Comparison of ENCODE assay signal across 8 mouse cellular contexts in the genomic region with DNA sequence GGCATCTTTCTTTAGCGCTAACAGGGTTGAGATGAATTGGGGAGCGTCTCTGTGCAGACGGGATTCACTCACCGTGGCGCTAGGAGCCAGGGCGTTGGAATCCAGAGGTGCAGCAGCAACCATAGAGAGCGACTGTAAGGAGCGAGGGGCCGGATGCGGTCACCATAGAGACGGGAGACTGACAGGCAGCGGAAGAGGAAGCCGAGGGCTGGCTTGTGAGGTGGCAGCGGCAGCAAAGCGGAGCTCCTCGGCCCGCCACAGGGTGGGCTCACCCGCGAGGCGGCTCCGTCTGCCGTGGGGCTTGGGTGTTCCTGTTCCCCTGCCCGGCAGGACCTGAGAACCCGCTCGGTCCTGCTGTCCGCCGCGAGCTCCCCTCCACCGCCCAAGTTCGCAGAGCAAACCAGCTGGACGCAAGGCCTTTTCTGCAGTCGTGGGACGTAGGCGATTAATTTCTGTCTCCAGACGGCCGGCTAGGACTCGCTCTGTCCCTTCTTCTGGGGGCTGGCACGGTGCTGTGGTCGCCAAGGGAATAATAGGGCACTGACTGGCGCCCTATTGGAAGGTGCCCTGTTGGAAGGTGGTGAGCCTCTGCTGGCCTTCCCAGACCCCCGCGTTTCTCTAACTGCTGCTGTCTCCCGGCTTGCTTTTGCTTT. TPM values are rescaled to one million over a fixed set of nuclear protein-coding genes. Genes with fewer than 3 reads are reported as not detected.
DNase-seq lines count a peak whose midpoint lies in the region; ATAC-seq and TF ChIP-seq lines count a peak whose summit lies in the region.

A gene (plus strand): TSS at position 195 of the 653 bp plus-strand sequence.

- intact Hi-C loops in left cerebral cortex, adult 2 months (cut with DNase I): loop anchor here (1.0 to 5.0 kb wide), 2 partner anchors 10 to 104 kb away; no protein-coding TSS in a partner anchor

- peak within 1 kb of the TSS; percentile 58 for H3K4me3 ChIP-seq in hindbrain, embryonic 14.5 days (replicated peaks; ENCODE audit: low read length)
- peak within 1 kb of the TSS; percentile 80 for H3K4me3 ChIP-seq in left cerebral cortex, adult 2 months

- peaks cover 13% of the 10 kb centered on the region for H3K4me1 ChIP-seq in hindbrain, embryonic 14.5 days (replicated peaks; ENCODE audit: control insufficient read depth, insufficient read depth, low read length)

- H3K9ac ChIP-seq in hindbrain, embryonic 14.5 days: peak within 1 kb of the TSS; percentile 75

- peak within 1 kb of the TSS; percentile 75 for H3K4me2 ChIP-seq in hindbrain, embryonic 14.5 days (replicated peaks)

- peak; percentile 89 for ATAC-seq in hindbrain, embryonic 14.5 days (ENCODE audit: low FRiP score)
- ATAC-seq in megakaryocyte, adult 5-6 weeks (ENCODE audit: poor library complexity, severe bottlenecking): peak; percentile 97

- H3K36me3 ChIP-seq in hindbrain, embryonic 14.5 days (replicated peaks; ENCODE audit: control insufficient read depth, insufficient read depth): peaks cover 34% of the 10 kb centered on the region

- no peak; the same call in 1 of the 2 replicates for TF ChIP-seq CTCF in left cerebral cortex, adult 2 months (IDR thresholded peaks at IDR 0.05)

- H3K27me3 ChIP-seq in hindbrain, embryonic 14.5 days (ENCODE audit: control insufficient read depth, insufficient read depth, low read length): no peaks in the 10 kb centered on the region

- WGBS in hindbrain, embryonic 14.5 days: under 1% methylated on average over 41 of the region's 43 CpGs

- H3K9me3 ChIP-seq in hindbrain, embryonic 14.5 days (ENCODE audit: control insufficient read depth, low read length): no peaks in the 10 kb centered on the region

- peak; percentile 91 for DNase-seq in ZHBTc4 (ENCODE audit: low read depth, low spot score)
- peak; percentile 85 to 86 for DNase-seq in cerebellum, postnatal 14 days
- peak; percentile 79 to 83 for DNase-seq in frontal cortex, postnatal 36 days (ENCODE audit: low spot score in 2 of 2)
- DNase-seq in hindbrain, embryonic 14.5 days (ENCODE audit: low spot score): peak; percentile 85
- DNase-seq in left cerebral cortex, adult 2 months (ENCODE audit: extremely low spot score in 1 of 2, low spot score in 2 of 2): peak; percentile 78 to 84
- DNase-seq in right cerebral cortex, postnatal 14 days: peak; percentile 83
- peak; percentile 72 to 76 for DNase-seq in urinary bladder, postnatal 4 days (ENCODE audit: low spot score in 2 of 2)

- H3K27ac ChIP-seq in hindbrain, embryonic 14.5 days: peak within 1 kb of the TSS; percentile 69
- H3K27ac ChIP-seq in left cerebral cortex, adult 2 months: peak within 1 kb of the TSS; percentile 95

RNA-seq across cellular contexts. Expression of the gene that starts here (rescaled TPM):
- 14.0 and 14.4 TPM in 2 replicates for polyA plus RNA-seq in hindbrain, embryonic 14.5 days (2014; fragmentation: Nextera tagmentation; extraction: Ambion mirVana)
- total RNA-seq in left cerebral cortex, adult 2 months (2021): 10 to 100 TPM; 72.6 to 78.4 TPM
- 5.0 and 5.1 TPM in 2 replicates for total RNA-seq in megakaryocyte, adult 5-6 weeks (2015)
- total RNA-seq in megakaryocyte, adult 5-6 weeks (2017): 11.3 and 13.5 TPM in 2 replicates

Comparison
In these comparisons a context has a peak if more than half of its experiments do, and no peak if none do; other contexts are left out.
1. Peak in every context shown above with its lines: DNase-seq, ATAC-seq, H3K4me3 ChIP-seq and H3K27ac ChIP-seq.
2. RNA of the gene that starts here (total RNA-seq): 72.6 to 78.4 TPM in left cerebral cortex, adult 2 months; 5.0 to 13.5 TPM in megakaryocyte, adult 5-6 weeks; every median in the first group is over 4 times any median in the second.